Mouse (Mus musculus) testis, adult 2 months (tissue): Measurements from ENCODE around the gene Mettl8.

Source experiments
- CTCF ChIP-seq: fragments of 200-500 bp; IDR thresholded peaks from 2 replicates; pipeline ENCODE4 v1.5.1; 2012; ENCODE audit warnings: low read depth, mild to moderate bottlenecking, inconsistent platforms, low read length, moderate library complexity; ENCODE audit not compliant: control insufficient read depth, insufficient read depth, insufficient replicate concordance
- POLR2A ChIP-seq: fragments of 200-500 bp; IDR thresholded peaks from 2 replicates; pipeline ENCODE4 v1.6.1; 2012; ENCODE audit warnings: low read depth, mild to moderate bottlenecking, inconsistent platforms, low read length, moderate library complexity; ENCODE audit not compliant: control insufficient read depth

DNA sequence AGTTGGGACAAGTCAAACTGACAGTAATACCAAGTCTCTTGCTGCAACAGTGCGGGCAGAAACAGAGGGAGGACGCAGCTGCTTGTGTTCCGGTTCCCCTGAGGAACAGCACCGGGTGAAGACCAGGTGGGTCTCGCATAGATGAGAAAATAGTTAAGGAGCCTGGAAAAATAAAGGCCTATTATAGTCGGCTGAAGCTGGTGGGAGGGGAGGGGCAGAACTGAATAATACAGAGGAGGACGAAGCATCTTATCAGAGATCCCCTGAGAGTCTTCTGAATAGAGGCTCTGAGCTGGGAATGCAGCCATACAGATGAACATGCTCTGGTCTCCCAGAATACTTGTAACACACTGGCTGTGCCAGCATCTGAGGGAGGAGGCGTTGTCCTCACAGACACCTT is 21.4 kb downstream of the Mettl8 start:
- no peak for TF ChIP-seq CTCF
- TF ChIP-seq POLR2A = no peak
